Mouse (Mus musculus) CH12.LX (cell line): ENCODE data around the gene Gatb.

ENCODE experiments used
- CHD1 ChIP-seq: IDR thresholded peaks from 2 replicates; pipeline ENCODE4 v1.6.1; 2012; ENCODE audit warnings: low read depth, low read length, improper control_type of control experiment, inconsistent platforms
- CHD2 ChIP-seq: IDR thresholded peaks from 2 replicates; pipeline ENCODE4 v1.6.1; 2011; ENCODE audit warnings: low read length, improper control_type of control experiment
- CTCF ChIP-seq, 2 experiments: IDR thresholded peaks in 1 of 2; conservative IDR thresholded peaks in 1 of 2; 2 replicates each; pipeline ENCODE4 v1.5.1; 2011 to 2012; ENCODE audit warnings: low read depth in 2 of 2, low read length in 2 of 2, improper control_type of control experiment in 1 of 2, inconsistent platforms in 1 of 2, mild to moderate bottlenecking in 1 of 2, moderate library complexity in 1 of 2
- EP300 ChIP-seq: IDR thresholded peaks from 2 replicates; pipeline ENCODE4 v1.6.1; 2011; ENCODE audit warnings: low read length, improper control_type of control experiment
- GABPA ChIP-seq: IDR thresholded peaks from 2 replicates; pipeline ENCODE4 v1.6.1; 2012; ENCODE audit warnings: low read depth, low read length, improper control_type of control experiment, inconsistent platforms; ENCODE audit not compliant: insufficient replicate concordance
- IRF4 ChIP-seq: IDR thresholded peaks from 2 replicates; pipeline ENCODE4 v1.6.1; 2014; ENCODE audit warnings: low read depth, mild to moderate bottlenecking, inconsistent platforms, low read length, improper control_type of control experiment
- MAX ChIP-seq: IDR thresholded peaks from 2 replicates; pipeline ENCODE4 v1.6.1; 2011; ENCODE audit warnings: low read length, improper control_type of control experiment
- MXI1 ChIP-seq: IDR thresholded peaks from 2 replicates; pipeline ENCODE4 v1.6.1; 2011; ENCODE audit warnings: mild to moderate bottlenecking, low read depth, low read length, improper control_type of control experiment
- POLR2A ChIP-seq: IDR thresholded peaks from 2 replicates; pipeline ENCODE4 v1.6.1; 2011; ENCODE audit warnings: low read depth, mild to moderate bottlenecking, improper control_type of control experiment, low read length
- SMC3 ChIP-seq: IDR thresholded peaks from 2 replicates; pipeline ENCODE4 v1.6.1; 2011; ENCODE audit warnings: low read depth, low read length, improper control_type of control experiment
- TBP ChIP-seq: conservative IDR thresholded peaks from 2 replicates; pipeline ENCODE4 v1.6.1; 2011; ENCODE audit warnings: low read depth, low read length, improper control_type of control experiment
- TCF12 ChIP-seq: IDR thresholded peaks from 2 replicates; pipeline ENCODE4 v1.6.1; 2014; ENCODE audit warnings: low read depth, mild to moderate bottlenecking, inconsistent platforms, low read length, improper control_type of control experiment
- USF2 ChIP-seq: conservative IDR thresholded peaks from 2 replicates; pipeline ENCODE4 v1.6.1; 2011; ENCODE audit warnings: low read depth, low read length, improper control_type of control experiment

- TF ChIP-seq CTCF (conservative IDR thresholded peaks at IDR 0.05 in 1 of 2, IDR thresholded peaks at IDR 0.05 in 1 of 2; ENCODE audit: low read depth in 2 of 2, low read length in 2 of 2) (no peak), MAX (no peak), MXI1 (no peak), USF2 (no peak), POLR2A (no peak), IRF4 (no peak), EP300 (no peak), TBP (no peak), CHD1 (no peak), CHD2 (no peak), GABPA (no peak), SMC3 (no peak), TCF12 (no peak)
These were observed 117.2 kb downstream of the Gatb start for GRCm38 (mm10) chr3:85691134-85691533.
